Mouse (Mus musculus) ovary, adult 18-20 months (tissue): ENCODE data around the gene Cxcl10.

Experiments used
- DNase-seq: peaks from one replicate; pipeline ENCODE4 v3.0.0; 2022; ENCODE audit warnings: low spot score, mixed read lengths

Gene Cxcl10

DNA sequence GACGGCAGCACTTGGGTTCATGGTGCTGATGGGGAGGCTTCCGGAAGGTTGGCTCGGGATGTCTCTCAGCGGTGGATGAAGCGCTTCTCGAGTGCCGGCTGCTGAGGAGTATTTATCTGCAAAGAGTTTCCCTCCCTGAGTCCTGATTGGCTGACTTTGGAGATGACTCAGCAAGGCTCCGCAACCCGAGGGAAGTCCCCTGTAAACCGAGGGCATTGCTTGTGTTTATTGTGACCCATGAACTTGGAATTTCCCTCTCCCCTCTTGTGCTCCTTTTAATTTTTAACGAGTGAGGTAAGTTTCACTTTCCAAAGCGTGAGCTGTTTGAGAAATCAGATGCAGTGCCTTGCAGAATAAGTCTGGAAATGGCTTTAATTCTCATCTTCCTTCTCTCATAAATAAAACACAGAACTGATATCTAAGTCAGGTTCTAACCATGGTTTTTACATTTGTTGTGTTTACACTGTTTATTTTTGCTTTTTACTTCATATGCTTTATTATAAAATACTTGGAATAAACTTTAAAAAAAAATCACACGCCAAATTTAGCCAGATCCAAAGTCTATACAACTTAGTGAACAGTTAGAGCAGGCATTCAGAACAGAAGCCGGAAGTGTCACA is at the start of gene Cxcl10:
Gene Cxcl10 (minus strand): TSS at position 96 of the 620 bp plus-strand sequence.
- DNase-seq: peak; percentile 39

DNA sequence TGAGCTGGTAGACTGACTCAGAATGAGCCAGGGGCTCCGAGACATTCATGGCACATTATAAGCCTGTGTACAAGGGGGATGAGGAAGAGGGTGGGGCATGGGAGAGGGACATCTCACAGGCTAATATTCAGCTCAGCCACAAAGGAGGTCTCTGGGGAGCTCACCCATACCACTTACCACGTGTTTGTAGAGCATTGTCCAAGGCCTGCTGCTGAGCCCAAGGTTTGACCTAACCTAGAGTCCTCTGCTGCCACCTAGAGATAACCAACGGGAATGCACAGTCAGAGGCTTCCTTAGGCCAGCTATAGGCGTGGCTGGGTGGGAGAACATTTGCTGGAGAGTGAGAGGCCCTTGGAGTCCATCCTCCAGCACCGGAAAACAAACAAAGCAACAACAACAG is 49.5 kb upstream of the Cxcl10 start:
- no peak for DNase-seq

DNA sequence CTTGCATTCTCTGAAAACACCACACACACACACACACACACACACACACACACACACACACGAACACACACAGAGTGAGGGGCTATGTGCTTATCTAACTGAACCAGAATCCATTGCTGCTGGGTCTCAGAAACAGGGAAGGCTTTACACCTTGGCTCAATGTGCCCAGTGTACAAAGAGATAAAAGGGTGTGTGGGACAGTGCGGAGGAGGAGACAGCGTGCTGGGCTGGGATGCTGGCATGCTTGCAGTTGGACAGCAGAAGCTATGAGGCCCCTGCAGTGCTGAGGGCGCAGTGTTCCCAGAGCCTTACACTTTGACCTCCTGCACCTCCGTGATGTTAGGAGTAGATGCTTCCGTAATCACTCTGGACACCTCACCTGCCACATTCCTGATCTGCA is 47.8 kb upstream of the Cxcl10 start:
- DNase-seq: no peak

DNA sequence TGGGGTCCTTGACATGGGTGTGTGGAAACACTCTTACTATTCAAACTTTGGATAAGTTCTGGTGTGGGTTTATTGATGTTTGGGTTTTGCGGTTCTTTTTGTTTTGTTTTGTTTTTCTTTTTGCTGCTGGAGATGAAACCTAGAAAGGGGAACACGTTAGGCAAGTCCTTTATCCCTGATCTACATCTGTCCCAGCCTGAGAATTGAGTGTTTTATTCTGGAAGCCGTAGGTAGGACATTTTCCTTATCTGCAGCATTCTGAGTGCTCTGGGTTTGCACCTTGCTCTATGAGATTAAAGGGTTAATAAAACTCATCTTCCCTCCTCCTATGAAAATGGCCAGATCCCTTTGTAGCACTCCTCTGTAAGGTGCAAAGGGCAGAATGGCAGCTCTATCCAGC is 47.1 kb upstream of the Cxcl10 start:
- no peak for DNase-seq

DNA sequence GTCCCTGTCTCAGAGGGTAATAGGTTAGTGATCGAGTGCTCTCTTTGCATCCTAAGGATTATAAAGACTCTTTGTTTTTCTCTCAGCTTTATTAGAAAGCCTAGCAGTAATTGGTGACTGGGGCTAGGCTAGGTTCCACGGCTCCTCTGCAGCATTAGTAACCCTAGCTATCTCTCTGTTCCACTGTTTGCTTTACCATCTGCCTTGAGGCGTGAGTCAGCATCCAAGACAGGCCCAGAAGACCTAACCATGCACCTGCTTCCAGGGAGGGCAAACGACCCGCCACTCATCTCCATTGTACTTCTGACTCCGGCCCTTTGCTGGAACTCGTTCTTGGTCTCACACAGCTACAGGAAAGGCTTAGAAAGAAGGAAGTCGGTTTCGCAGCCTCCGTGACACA is 45.2 kb upstream of the Cxcl10 start:
- no peak for DNase-seq

DNA sequence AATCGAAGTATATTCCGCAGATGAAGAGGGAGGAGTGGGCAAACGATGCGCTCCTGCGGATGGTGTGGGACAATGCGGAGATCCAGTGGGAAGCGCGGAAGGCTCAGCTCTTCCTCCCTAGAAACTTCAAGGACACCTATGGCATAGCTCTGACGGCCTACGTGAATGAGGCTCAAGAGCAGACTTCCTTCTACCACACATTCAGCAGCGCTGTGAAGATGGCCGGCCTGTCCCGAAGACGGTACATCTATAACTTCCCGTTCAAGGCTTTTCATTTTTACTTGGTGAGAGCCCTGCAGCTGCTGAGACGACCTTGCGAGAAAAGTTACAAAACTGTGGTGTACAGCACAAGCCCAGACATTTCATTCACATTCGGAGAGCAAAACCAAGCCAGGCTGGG is 43.9 kb upstream of the Cxcl10 start:
- no peak for DNase-seq

DNA sequence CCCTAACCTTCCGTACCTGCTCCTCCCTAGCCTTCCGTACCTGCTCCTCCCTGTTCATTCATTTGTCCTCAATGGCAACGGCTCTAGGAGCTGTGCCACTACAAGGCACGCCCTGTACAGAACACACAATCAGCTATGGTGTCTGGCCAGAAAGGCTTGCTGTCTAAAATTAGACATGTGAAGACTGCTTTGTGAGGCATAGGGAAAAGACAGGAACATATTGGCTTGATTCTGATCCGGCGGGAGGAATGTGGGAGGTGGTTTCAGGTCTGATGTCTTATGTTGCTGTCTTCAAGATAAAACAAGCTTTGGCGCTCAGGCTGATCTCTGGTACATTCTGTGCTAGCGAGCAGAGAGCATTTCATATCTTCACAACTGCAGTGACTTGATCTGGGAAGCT is 41.9 kb upstream of the Cxcl10 start:
- DNase-seq: no peak

DNA sequence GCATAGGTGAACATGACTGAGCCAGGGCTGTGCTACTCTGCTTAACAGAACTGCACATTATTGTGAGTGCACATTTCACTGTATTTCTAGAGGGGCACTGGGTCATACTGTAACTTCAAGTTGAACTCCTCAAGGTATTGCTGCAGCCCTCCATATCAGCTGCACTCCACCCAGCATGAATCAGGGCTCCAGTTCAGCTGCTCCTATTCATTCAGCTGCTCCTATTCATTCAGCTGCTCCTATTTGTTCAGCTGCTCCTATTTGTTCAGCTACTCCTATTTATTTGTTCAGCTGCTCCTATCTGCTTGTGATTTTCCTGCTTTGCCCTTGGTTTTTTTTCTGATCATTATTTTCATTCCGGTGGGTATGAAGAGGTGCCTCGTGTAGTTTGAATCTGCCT is 41.3 kb upstream of the Cxcl10 start:
- no peak for DNase-seq

DNA sequence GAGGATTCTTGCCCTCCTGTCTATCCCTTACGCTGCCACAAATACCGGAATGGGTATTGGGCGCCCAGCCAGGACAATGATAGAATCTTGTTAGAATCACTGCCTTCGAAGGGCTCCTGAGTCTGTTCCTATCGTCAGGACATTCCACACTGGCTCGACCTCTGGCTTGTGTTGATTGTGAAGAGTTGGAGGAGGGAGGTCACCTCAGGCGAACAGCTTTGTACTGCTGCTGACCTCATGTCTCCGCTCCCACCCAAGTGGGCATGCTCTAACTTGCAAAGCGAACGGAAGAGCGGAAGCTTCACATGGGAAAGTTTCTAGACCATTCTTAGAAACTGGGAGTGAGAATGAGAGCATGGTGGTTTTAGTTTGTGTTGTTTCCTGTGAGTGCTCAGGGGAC is 38.7 kb upstream of the Cxcl10 start:
- DNase-seq: no peak

DNA sequence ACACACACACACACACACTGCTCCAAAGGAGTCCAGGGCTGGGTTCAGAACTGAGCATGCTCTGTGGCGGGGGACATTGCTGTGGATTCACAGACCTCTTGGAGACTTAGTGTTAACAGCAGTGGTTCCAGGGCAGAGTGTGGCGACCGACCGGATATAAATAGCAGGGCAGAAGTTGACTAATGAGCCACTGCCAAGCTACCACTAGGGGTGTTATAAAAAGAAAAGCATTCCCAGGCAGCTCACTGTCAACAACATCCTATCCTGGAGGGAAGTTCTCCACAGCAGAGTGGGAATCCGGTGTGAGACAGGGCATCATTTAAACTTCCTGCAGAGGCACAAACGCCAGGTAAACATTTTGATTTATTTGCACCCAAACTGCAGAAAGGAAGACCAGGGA is 38.0 kb upstream of the Cxcl10 start:
- no peak for DNase-seq

DNA sequence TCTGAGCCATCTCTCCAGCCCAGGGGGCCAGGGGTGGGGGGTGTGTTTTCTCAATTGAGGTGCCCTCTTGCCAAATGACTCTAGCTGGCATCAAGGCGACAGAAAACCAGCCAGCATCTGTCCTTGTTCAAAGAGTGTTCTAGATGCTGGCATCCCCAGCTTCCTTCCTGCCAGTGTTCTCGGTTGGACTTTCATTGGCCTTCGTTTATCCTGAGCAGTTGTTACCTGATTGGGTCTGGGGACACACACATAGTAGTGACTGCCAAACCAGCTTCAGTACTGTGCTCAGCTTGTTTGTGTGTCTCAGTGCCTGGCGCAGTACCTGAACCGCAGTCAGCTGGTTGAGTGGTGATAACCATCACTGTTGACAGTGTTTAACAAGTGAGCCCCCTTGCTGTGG is 37.4 kb upstream of the Cxcl10 start:
- DNase-seq: no peak

DNA sequence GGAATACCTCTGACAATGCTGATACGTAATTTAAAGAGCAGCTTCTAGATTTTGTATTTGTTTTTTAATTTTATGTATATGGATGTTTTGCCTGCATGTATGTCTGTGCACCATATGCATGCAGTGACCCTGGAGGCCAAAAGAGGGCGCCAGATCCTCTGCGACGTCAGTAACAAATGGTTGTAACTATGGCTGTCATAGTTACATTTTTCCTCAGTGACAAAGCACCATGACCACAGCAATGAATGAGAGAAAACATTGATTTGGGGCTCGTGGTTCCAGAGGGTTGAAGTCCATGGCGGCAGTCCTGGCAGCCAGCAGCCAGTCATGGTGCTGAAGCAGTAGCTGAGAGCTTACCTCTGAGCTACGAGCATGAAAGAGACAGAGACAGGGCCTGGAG is 36.2 kb upstream of the Cxcl10 start:
- DNase-seq: no peak

DNA sequence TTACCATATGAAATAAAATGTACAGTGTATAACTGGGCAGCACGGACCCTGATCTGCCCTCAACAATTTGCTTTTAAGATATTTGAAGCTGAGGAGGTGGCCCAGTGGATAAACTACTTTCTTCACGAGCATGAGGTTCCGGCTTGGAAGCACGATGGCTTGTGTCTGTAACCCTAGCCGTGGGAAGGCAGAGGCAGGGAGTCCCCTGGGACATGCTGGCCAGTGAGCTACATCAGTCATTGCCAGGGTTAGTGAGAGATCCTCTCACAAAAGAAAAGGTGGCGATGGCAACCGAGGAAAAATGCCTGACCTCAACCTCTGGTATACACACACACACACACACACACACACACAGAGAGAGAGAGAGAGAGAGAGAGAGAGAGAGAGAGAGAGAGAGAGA is 35.1 kb upstream of the Cxcl10 start:
- no peak for DNase-seq

DNA sequence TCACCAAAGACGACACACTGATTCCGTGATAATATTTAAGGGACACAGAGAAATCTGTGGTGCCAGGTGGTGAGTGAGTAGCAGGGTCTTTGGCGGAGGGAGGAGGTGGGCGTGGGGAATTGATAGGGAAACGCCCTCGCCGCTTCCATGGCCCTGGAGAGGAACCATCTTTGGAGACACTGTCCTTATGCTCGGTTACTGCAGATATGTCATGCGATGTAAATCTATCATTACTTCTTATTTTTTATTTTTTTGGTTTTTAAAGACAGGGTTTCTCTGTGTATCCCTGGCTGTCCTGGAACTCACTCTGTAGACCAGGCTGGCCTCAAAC is 33.6 kb upstream of the Cxcl10 start:
- DNase-seq: no peak

DNA sequence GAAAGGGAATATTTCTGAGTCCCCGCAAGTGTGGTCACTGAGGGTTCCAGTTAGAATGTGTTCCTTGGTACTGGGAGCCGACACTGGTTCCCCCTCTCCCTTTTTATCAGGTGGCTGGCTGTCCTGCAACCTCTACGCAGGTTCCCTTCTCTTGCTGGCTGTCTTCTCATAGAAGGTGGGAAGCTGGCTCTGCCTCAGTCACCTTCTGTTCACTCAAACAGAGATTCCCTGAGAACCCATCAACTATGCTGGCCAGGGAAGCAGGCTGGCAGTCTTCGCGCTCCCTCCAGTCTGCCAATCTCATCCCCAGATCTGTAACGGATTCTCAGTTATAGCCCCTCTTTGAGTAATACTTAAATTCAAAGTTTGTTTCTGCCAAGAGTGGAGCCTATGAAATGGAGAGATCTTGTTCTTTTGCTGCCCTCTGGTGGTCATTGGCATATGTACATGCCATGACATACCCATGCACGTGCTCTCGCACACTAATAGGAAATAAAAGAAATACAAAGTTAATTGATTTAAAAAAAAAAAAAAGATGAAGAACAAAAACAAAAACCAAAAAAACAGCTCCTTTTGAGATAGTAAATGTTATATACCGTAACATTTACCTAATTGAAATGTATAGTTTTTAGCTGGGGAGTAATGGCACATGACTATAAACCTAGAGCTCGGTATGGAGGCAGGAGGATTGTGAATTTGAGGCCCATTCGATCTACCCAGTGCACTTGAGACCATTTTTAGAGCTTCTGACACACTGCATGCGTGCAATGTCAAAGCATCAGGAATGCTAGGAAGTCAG is 33.1 kb upstream of the Cxcl10 start:
- DNase-seq: no peak

DNA sequence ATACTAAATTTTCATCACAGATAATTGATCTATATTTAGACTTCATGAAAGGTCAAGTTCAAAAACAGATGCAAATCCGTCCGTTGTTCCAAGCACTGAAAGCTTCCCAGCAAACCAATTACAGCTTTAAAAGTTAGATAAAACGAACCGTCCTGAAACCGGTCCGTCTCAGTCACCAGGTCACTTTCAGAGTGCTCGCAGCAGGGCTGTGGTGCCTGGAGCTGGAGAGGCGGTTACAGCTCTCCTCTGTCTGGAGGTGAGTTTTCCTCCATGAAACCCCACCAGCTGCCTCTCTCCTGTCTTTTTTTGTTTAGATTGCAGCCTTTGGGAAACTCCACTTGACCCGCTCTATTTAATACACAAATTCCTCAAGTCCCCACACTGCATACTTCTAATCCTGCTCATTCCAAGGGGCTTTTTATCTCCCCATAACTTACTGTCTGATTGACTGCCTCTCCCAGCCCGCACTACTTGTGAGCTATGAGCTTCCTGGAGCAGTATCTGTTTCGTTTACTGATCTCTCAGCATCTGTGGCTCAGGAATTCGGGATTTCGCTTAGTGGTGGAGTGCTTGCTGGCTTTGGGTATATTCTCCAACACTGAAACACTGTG is 28.2 kb upstream of the Cxcl10 start:
- no peak for DNase-seq

DNA sequence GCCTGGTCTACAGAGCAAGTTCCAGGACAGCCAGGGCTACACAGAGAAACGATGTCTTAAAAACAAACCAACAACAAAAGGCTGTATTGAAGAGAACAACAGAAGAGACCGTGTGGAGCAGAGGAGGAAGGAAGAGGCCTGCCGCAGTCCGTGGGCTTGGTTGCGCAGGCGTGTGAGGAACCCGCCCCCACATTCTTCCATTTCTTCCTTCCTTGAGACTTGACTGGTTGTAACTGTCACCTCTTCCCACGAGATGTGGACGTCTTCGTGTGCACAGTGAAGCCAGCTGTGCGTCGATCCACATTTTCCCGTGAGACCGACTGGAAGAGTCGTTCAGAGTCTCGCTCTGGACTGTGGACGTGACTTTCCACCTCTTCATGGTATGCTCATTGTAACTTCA is 26.7 kb upstream of the Cxcl10 start:
- DNase-seq: no peak

DNA sequence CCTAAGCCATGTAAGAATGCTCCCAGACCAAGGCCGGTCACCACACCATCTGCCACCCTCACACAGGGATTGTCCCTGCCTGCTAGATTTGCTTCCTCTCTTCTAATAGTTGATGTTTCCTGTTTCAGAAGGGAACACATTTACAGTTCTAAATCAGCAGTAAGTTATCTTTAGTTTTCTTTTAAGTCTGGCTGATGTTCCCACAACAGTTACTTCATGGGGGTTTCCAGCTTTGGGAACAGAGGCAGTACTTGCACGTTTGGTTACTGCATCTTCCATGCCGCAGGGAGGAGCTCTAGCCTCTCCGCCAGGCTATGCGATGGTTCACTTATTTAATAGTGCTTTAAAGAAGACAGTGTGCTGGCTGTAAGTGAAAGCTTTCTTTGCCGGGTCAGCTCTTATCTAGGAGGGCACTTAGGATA is 26.0 kb upstream of the Cxcl10 start:
- peak; percentile 45 for DNase-seq

DNA sequence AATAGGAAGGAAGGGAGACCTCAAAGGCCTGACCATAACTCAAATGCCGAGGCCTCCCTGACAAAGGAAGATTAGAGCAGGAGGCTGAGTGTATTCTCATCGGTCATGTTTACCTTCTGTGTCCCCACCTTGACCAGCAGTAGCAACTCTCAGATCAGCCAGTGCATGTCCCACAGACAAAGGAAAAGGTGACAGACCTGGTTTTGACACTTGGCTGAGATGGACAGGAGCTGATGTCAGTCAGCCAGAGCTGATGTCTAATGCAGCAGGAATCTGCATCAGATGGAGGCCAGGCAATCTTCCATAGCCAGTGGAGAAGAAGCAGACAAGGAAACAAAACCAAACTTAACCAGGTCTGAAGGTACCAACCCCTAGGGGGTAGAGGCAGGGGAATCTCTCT is 23.9 kb upstream of the Cxcl10 start:
- no peak for DNase-seq

DNA sequence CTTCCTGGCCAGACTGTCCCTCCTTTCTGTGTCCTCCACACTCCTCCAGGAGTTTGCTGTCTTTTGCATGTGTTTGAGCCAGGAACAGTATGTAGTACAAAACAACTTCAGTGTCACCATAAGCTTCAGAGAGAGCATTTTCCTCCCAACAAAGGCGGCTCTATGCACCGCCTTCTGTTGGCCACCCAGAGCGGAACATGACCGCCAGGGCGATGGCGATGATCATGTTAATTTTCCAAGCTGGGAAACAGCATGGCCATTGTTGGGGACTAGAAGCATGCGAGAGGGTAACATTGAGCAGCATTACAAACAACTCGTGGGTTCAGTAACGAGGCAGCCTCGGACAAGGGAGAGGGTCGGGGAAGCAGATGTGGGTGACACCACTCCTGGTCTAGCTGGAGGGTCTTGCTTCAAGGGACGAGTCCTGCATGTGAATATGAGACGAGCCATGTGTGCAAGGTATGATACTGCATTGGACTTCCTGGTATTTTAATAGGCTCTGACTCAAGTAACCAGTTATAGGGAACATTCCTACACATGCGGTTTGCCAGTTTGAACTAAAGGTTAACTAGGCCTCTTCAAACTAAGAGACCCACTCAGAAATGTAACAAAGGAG is 22.8 kb upstream of the Cxcl10 start:
- DNase-seq: no peak

DNA sequence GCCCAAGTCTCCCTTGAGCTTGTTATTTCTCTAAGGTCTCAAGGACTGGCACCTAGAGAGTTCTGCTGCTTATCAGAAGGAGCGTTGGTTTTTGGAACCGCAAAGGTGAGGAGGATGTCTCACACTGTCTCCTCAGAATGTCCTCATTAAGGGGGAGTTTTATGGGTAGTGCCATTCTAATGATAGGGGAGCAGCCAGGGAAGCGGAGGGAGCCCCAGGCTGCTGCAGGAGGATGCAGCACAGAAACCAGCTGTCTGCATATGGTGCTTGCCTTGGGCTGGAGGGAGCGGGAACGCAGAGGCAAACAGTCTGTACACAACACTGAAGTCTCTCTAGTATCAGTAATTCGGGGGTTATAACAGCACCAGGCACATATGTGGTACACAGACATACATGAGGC is 22.2 kb upstream of the Cxcl10 start:
- no peak for DNase-seq

DNA sequence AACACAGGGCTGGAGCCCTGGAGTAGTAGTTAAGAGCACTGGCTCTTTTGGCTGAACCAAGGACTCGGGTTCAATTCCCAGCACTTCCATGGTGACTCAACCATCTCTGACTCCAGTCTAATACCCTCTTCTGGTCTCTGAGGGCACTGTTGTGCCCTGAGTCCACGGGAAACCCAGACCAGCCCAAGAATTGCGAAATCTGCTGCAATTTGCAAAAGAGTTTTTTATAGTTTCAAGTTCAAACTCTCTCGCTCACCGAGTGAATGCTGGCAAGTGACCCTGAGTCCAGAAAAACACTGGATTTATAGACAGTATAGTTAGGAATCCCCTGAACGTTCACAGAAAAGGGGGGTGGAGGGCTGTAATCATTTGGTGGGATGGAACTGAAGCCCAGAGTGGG is 21.7 kb upstream of the Cxcl10 start:
- no peak for DNase-seq
